24 mouse cellular contexts compared by ENCODE assay signal in the genomic region with DNA sequence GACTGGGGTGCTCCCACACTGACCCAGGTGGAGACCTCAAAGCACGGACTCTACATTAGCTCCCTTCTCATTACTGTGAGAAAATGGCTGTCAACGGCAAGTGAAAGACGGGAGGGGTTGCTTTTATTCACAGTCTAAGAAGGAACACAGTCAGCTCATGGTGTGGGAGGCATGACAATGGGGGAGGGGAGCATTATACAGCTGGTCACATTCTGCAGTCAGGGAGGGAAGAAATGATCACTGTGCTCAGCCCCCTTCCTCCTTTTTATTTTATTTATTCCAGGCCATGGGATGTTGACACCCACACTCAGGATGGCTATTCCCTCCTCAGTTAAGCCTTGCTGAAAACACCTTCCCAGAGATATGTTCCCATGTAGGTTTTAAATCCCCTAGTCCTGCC.
A peak's percentile ranks its signal among the peaks of the same experiment; 100 is the strongest.
DNase-seq lines count a peak whose midpoint lies in the region; ATAC-seq and TF ChIP-seq lines count a peak whose summit lies in the region.
"Had no signal": no experiment of that assay in that cellular context is flagged by ENCODE, and none has a peak within 500 bp of the region (broad histone marks: within the 10 kb centered on the region; RNA-seq: fewer than 3 reads in every experiment).

No protein-coding gene starts in this region.

- no peak overlapping the region for H3K4me3 ChIP-seq in left cerebral cortex, adult 2 months
- H3K4me3 ChIP-seq: embryonic facial prominence, embryonic 10.5 days; embryonic facial prominence, embryonic 13.5 days; erythroblast, embryonic 14.5 days; forebrain, embryonic 12.5 days; forebrain, embryonic 15.5 days; hindbrain, embryonic 12.5 days; hindbrain, embryonic 15.5 days had no signal

- intact Hi-C loops in left cerebral cortex, adult 2 months (cut with DNase I): loop anchor here (2.0 kb wide), 1 partner anchor 31 kb away; no protein-coding TSS in a partner anchor

- H3K27ac ChIP-seq in left cerebral cortex, adult 2 months: peak overlapping the region; percentile 24; the same call in 1 of the 2 replicates
- H3K27ac ChIP-seq: embryonic facial prominence, embryonic 10.5 days; embryonic facial prominence, embryonic 13.5 days; forebrain, embryonic 12.5 days; forebrain, embryonic 15.5 days; hindbrain, embryonic 12.5 days; hindbrain, embryonic 15.5 days had no signal

- ATAC-seq in frontal cortex, adult (ENCODE audit: low TSS enrichment): peak; percentile 31; the same call in 1 of the 2 replicates
- ATAC-seq: forebrain, embryonic 15.5 days had no signal

- no peak for TF ChIP-seq CTCF in left cerebral cortex, adult 2 months (IDR thresholded peaks at IDR 0.05)

- DNase-seq in frontal cortex, postnatal 14 days (ENCODE audit: low spot score in 2 of 2): no peak
- DNase-seq in left cerebral cortex, adult 2 months (ENCODE audit: extremely low spot score in 1 of 2, low spot score in 2 of 2): no peak
- DNase-seq in left cerebral cortex, adult 11 months (ENCODE audit: low spot score): no peak
- DNase-seq in right cerebral cortex, adult 2 months (ENCODE audit: low spot score in 2 of 2): peak; percentile 19 to 42
- DNase-seq in right cerebral cortex, postnatal 10 days (ENCODE audit: low spot score in 2 of 2): no peak
- DNase-seq in induced T-regulatory cell, adult 2 months (ENCODE audit: low read depth): peak; percentile 45
- no peak for DNase-seq in frontal cortex, postnatal 36 days (ENCODE audit: low spot score in 2 of 2)
- DNase-seq: adrenal gland, postnatal 10 days; adrenal gland, postnatal 36 days; cerebellum, adult 11 months; cerebellum, adult 2 months; cerebellum, postnatal 10 days; cerebellum, postnatal 36 days; embryo, embryonic 11 days; gastrocnemius, postnatal 25 days; heart, adult 18-20 months had no signal

Comparison
In these comparisons a context has a peak if more than half of its experiments do, and no peak if none do; other contexts are left out.
1. DNase-seq: peak in right cerebral cortex, adult 2 months (2 of 2) and induced T-regulatory cell, adult 2 months (single experiment); none in frontal cortex, postnatal 14 days (0 of 2), left cerebral cortex, adult 2 months (0 of 2), left cerebral cortex, adult 11 months (single experiment), right cerebral cortex, postnatal 10 days (0 of 2) and frontal cortex, postnatal 36 days (0 of 2).